Mouse (Mus musculus) ES-Bruce4 (cell line): ENCODE data around the gene Me3. TPM values are rescaled to one million over a fixed set of nuclear protein-coding genes. Genes with fewer than 3 reads are reported as not detected.

Source experiments
- H3K27ac ChIP-seq: 2 replicates; pipeline ENCODE4 v1.5.1; 2012; ENCODE audit warnings: low read length, inconsistent platforms; ENCODE audit not compliant: insufficient read depth
- H3K27me3 ChIP-seq: 2 replicates; pipeline ENCODE4 v1.6.1; 2012; ENCODE audit warnings: mild to moderate bottlenecking, low read length, inconsistent platforms; ENCODE audit not compliant: control insufficient read depth, poor library complexity, insufficient read depth, severe bottlenecking
- H3K36me3 ChIP-seq: 2 replicates; pipeline ENCODE4 v1.6.1; 2012; ENCODE audit warnings: inconsistent platforms, mild to moderate bottlenecking, low read length, moderate library complexity; ENCODE audit not compliant: control insufficient read depth, poor library complexity, insufficient read depth, severe bottlenecking
- H3K4me1 ChIP-seq: one replicate; pipeline ENCODE4 v1.8.1; 2011; ENCODE audit warnings: low read length; ENCODE audit not compliant: control insufficient read depth, insufficient read depth
- H3K4me3 ChIP-seq: 2 replicates; pipeline ENCODE4 v1.5.1; 2011; ENCODE audit warnings: low read depth, mild to moderate bottlenecking, low read length
- H3K9ac ChIP-seq: 2 replicates; pipeline ENCODE4 v1.6.1; 2012; ENCODE audit warnings: low read depth, mild to moderate bottlenecking, inconsistent platforms; ENCODE audit not compliant: poor library complexity, severe bottlenecking
- H3K9me3 ChIP-seq: replicated peaks from 2 replicates; pipeline ENCODE4 v1.6.1; 2012; ENCODE audit warnings: mild to moderate bottlenecking, low read length, inconsistent platforms; ENCODE audit not compliant: control insufficient read depth, poor library complexity, insufficient read depth, severe bottlenecking
- CTCF ChIP-seq: IDR thresholded peaks from one replicate; pipeline ENCODE4 v1.8.1; 2011; ENCODE audit warnings: low read depth, low read length
- EP300 ChIP-seq: IDR thresholded peaks from 2 replicates; pipeline ENCODE4 v1.6.1; 2011; ENCODE audit warnings: low read depth, low read length; ENCODE audit not compliant: insufficient read depth
- POLR2A ChIP-seq: IDR thresholded peaks from one replicate; pipeline ENCODE4 v1.8.1; 2011; ENCODE audit warnings: low read length; ENCODE audit not compliant: insufficient read depth
- polyA plus RNA-seq: library from polyadenylated mRNA; stranded (reverse); fragments of >200 nt; gene quantifications from 2 replicates; pipeline ENCODE4 v1.2.4, GENCODE M21; 2011; ENCODE audit warnings: low read depth; ENCODE audit not compliant: missing spikeins, insufficient read depth, insufficient read length

Gene Me3
- polyA plus RNA-seq, 1 experiment, result 2.0 TPM

- Histone ChIP-seq H3K27me3 (no peaks in the 10 kb centered on the region), H3K9me3 (no peaks in the 10 kb centered on the region)
- TF ChIP-seq POLR2A (no peak), EP300 (no peak), CTCF (no peak)
Measured at GRCm38 (mm10) chr7:89713059-89713458, 80.9 kb downstream of the Me3 start.

GRCm38 (mm10) chr7:89716226-89716625 is 84.0 kb downstream of the Me3 start:
- no peaks in the 10 kb centered on the region for H3K9me3 ChIP-seq
- H3K4me3 ChIP-seq, result no peak overlapping the region
- H3K27me3 ChIP-seq, result no peaks in the 10 kb centered on the region
- H3K4me1 ChIP-seq, result no peaks in the 10 kb centered on the region
- H3K27ac ChIP-seq, result no peak overlapping the region
- H3K9ac ChIP-seq, result no peak overlapping the region
- no peaks in the 10 kb centered on the region for H3K36me3 ChIP-seq
- no peak for TF ChIP-seq EP300
- TF ChIP-seq POLR2A, result no peak
- TF ChIP-seq CTCF, result no peak

More at GRCm38 (mm10) chr7:89713059-89713458, 80.9 kb downstream of the Me3 start:
- Histone ChIP-seq H3K4me3 (no peak overlapping the region), H3K9ac (no peak overlapping the region), H3K36me3 (no peaks in the 10 kb centered on the region), H3K4me1 (no peaks in the 10 kb centered on the region), H3K27ac (no peak overlapping the region)

- TF ChIP-seq POLR2A (no peak), CTCF (no peak), EP300 (no peak)
- Histone ChIP-seq H3K27me3 (no peaks in the 10 kb centered on the region), H3K9ac (no peak overlapping the region), H3K4me3 (no peak overlapping the region), H3K36me3 (no peaks in the 10 kb centered on the region), H3K9me3 (no peaks in the 10 kb centered on the region), H3K27ac (no peak overlapping the region), H3K4me1 (no peaks in the 10 kb centered on the region)
Measured at GRCm38 (mm10) chr7:89717521-89717920, 85.3 kb downstream of the Me3 start.

- no peaks in the 10 kb centered on the region for H3K27me3 ChIP-seq
- H3K4me1 ChIP-seq, result no peaks in the 10 kb centered on the region
- no peaks in the 10 kb centered on the region for H3K36me3 ChIP-seq
- no peak overlapping the region for H3K4me3 ChIP-seq
- TF ChIP-seq EP300 (no peak), CTCF (no peak), POLR2A (no peak)
- H3K9ac ChIP-seq, result no peak overlapping the region
- H3K9me3 ChIP-seq, result no peaks in the 10 kb centered on the region
- H3K27ac ChIP-seq, result no peak overlapping the region
Measured at GRCm38 (mm10) chr7:89718264-89718663, 86.1 kb downstream of the Me3 start.

GRCm38 (mm10) chr7:89720256-89720655 is 88.1 kb downstream of the Me3 start:
- no peaks in the 10 kb centered on the region for H3K36me3 ChIP-seq
- no peaks in the 10 kb centered on the region for H3K9me3 ChIP-seq
- H3K27ac ChIP-seq, result no peak overlapping the region
- TF ChIP-seq EP300 (no peak), CTCF (no peak), POLR2A (no peak)
- no peak overlapping the region for H3K9ac ChIP-seq
- H3K4me3 ChIP-seq, result no peak overlapping the region
- H3K4me1 ChIP-seq, result no peaks in the 10 kb centered on the region
- no peaks in the 10 kb centered on the region for H3K27me3 ChIP-seq

- no peaks in the 10 kb centered on the region for H3K4me1 ChIP-seq
- no peaks in the 10 kb centered on the region; the same call in 1 of the 2 replicates for H3K9me3 ChIP-seq
- no peak overlapping the region for H3K27ac ChIP-seq
- no peak overlapping the region for H3K9ac ChIP-seq
- no peaks in the 10 kb centered on the region for H3K27me3 ChIP-seq
- no peaks in the 10 kb centered on the region for H3K36me3 ChIP-seq
- no peak overlapping the region for H3K4me3 ChIP-seq
- TF ChIP-seq EP300, result no peak
- no peak for TF ChIP-seq POLR2A
- TF ChIP-seq CTCF, result no peak
Measured at GRCm38 (mm10) chr7:89726712-89727111, 94.5 kb downstream of the Me3 start.

GRCm38 (mm10) chr7:89727615-89728014 is 95.4 kb downstream of the Me3 start:
- TF ChIP-seq POLR2A, result no peak
- TF ChIP-seq EP300, result no peak
- TF ChIP-seq CTCF, result no peak
- Histone ChIP-seq H3K9me3 (no peaks in the 10 kb centered on the region; the same call in 1 of the 2 replicates), H3K9ac (no peak overlapping the region), H3K4me3 (no peak overlapping the region), H3K27ac (no peak overlapping the region), H3K36me3 (no peaks in the 10 kb centered on the region), H3K4me1 (no peaks in the 10 kb centered on the region), H3K27me3 (no peaks in the 10 kb centered on the region)
